Mouse (Mus musculus) bone marrow, adult 2 months (tissue): ENCODE measurements at regions not wholly inside any gene's neighbourhood (a gene's known extent, or its start where the extent isn't known, plus 50 kb on each side); places are given as distances from the start of the nearest gene placed in this dataset.

Experiments used
- CTCF ChIP-seq: fragments of 200-500 bp; IDR thresholded peaks from 2 replicates; pipeline ENCODE4 v1.5.1; 2011; ENCODE audit warnings: low read length, control low read depth; ENCODE audit not compliant: control insufficient read depth, insufficient read depth
- POLR2A ChIP-seq: fragments of 200-500 bp; IDR thresholded peaks from 2 replicates; pipeline ENCODE4 v1.6.1; 2011; ENCODE audit warnings: low read depth, mild to moderate bottlenecking, control low read depth, low read length, borderline replicate concordance; ENCODE audit not compliant: control insufficient read depth

DNA sequence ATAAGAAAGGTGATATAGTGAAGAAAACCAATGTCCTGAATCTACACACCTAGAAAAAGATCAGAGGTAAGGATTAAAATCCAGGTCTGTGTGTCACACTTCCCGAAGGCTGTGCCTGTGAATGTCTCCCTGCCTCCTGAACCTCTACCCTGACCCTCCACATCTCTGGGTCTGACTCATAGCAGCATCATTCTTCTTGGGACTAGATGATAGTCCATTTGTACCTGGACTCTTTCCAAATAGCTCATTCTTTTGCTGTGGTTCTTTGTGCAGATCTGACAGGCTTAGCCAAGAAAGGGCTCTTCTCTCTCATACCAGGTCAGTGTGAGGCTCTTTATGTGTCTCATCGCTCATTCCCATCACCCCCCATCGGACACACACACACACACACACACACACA, 146.8 kb upstream of the 4930535I16Rik start:
- no peak for TF ChIP-seq CTCF
- no peak for TF ChIP-seq POLR2A
